Mouse (Mus musculus): Measurements from ENCODE around the gene Sox15. TPM values are rescaled to one million over a fixed set of nuclear protein-coding genes. Genes with fewer than 3 reads are reported as not detected.

Gene Sox15
- polyA plus RNA-seq, 1 experiment from 2014 or later: not detected

GRCm38 (mm10) chr11:69671726-69672124 is 16.6 kb downstream of the Sox15 start:
- peak; percentile 2; the same call in 1 of the 2 replicates for ATAC-seq (replicated peaks; ENCODE audit: insufficient number of reproducible peaks, low FRiP score, low TSS enrichment, low read depth)
- Histone ChIP-seq H3K27ac (replicated peaks; ENCODE audit: low read depth, low read length) (peak overlapping the region; percentile 93), H3K36me3 (replicated peaks; ENCODE audit: control insufficient read depth, insufficient read depth, low read depth, low read length) (peaks cover 26% of the 10 kb centered on the region), H3K4me1 (ENCODE audit: control insufficient read depth, insufficient read depth, low read length) (no peaks in the 10 kb centered on the region), H3K4me3 (ENCODE audit: low read depth, low read length) (peak overlapping the region; percentile 94), H3K9me3 (replicated peaks; ENCODE audit: control insufficient read depth, low read length) (no peaks in the 10 kb centered on the region), H3K27me3 (ENCODE audit: control insufficient read depth, insufficient read depth, low read length) (no peaks in the 10 kb centered on the region), H3K4me2 (ENCODE audit: low read depth, low read length) (peak overlapping the region; percentile 87), H3K9ac (replicated peaks; ENCODE audit: low read length) (peak overlapping the region; percentile 99)
- no peak for DNase-seq (ENCODE audit: low spot score)
- WGBS: under 1% methylated on average over 43 of the region's 43 CpGs

DNA sequence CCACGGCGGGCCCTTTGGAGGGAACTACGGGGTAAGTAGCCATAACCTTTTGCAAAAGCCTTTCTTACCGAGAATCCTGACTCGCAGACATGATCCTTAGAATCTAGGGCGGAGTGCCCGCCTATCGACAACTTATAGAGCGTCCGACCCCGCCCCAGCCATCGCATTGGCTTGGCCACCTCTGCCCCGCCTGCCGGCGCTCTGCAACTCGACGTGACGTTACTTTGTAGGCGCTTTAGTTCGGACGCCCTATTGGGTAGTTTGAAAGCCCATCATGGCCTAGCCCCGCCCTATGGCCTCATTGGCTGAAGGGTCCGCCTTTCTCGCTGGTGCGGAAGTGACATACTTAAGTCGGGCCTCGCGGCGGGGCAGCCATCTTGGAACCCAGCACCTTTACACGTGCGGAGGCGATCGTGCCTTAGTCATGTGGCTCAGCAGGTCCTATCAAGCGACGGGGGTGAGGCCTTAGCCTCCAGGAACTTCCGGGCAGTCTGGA is 17.1 kb downstream of the Sox15 start, which contains the start of gene Eif4a1:
Eif4a1 (minus strand) TSS at position 213 of the 496 bp plus-strand sequence.
- ATAC-seq (replicated peaks; ENCODE audit: insufficient number of reproducible peaks, low FRiP score, low TSS enrichment, low read depth): peak; percentile 97
- Histone ChIP-seq H3K4me3 (ENCODE audit: low read depth, low read length) (peak within 1 kb of the TSS; percentile 94), H3K9me3 (replicated peaks; ENCODE audit: control insufficient read depth, low read length) (no peaks in the 10 kb centered on the region), H3K4me2 (ENCODE audit: low read depth, low read length) (peak within 1 kb of the TSS; percentile 87), H3K36me3 (replicated peaks; ENCODE audit: control insufficient read depth, insufficient read depth, low read depth, low read length) (peaks cover 26% of the 10 kb centered on the region), H3K4me1 (ENCODE audit: control insufficient read depth, insufficient read depth, low read length) (no peaks in the 10 kb centered on the region), H3K27me3 (ENCODE audit: control insufficient read depth, insufficient read depth, low read length) (no peaks in the 10 kb centered on the region), H3K9ac (replicated peaks; ENCODE audit: low read length) (peak within 1 kb of the TSS; percentile 99), H3K27ac (replicated peaks; ENCODE audit: low read depth, low read length) (peak within 1 kb of the TSS; percentile 93)
- WGBS: under 1% methylated on average over 36 of the region's 36 CpGs
- peak; percentile 100 for DNase-seq (ENCODE audit: low spot score)

DNA sequence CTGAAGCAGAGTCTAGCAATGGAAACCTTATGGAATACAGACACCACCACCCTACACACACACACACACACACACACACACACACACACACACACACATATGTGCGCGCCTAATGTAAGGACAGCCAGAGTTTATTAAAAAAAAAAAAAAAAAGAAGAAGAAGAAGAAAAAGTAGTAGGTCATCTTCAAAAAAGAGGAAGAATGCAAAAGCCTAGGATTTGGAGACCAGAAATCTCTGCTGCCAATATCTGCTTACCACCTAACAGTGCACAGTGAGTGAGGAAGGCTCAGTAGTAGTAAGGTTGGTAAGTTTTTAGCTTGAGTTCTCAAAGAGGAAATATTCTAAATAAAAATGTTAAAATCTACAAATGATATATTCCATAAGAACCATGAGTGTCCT is 24.0 kb downstream of the Sox15 start:
- H3K4me3 ChIP-seq (ENCODE audit: low read depth, low read length): no peak overlapping the region

GRCm38 (mm10) chr11:69680136-69680855 is 25.2 kb downstream of the Sox15 start:
- Histone ChIP-seq H3K27me3 (ENCODE audit: control insufficient read depth, insufficient read depth, low read length) (no peaks in the 10 kb centered on the region), H3K27ac (replicated peaks; ENCODE audit: low read depth, low read length) (no peak overlapping the region), H3K9ac (replicated peaks; ENCODE audit: low read length) (no peak overlapping the region; the same call in 1 of the 2 replicates), H3K4me1 (ENCODE audit: control insufficient read depth, insufficient read depth, low read length) (no peaks in the 10 kb centered on the region; the same call in 1 of the 2 replicates), H3K36me3 (replicated peaks; ENCODE audit: control insufficient read depth, insufficient read depth, low read depth, low read length) (peaks cover 7% of the 10 kb centered on the region), H3K4me2 (ENCODE audit: low read depth, low read length) (peak overlapping the region; percentile 56), H3K4me3 (ENCODE audit: low read depth, low read length) (peak overlapping the region; percentile 75), H3K9me3 (replicated peaks; ENCODE audit: control insufficient read depth, low read length) (no peaks in the 10 kb centered on the region)
- no peak for DNase-seq (ENCODE audit: low spot score)
- ATAC-seq (replicated peaks; ENCODE audit: insufficient number of reproducible peaks, low FRiP score, low TSS enrichment, low read depth): no peak
- 94% methylated on average over 30 of the region's 30 CpGs for WGBS

More for the DNA sequence above, 24.0 kb downstream of the Sox15 start:
- no peak overlapping the region for H3K27ac ChIP-seq (replicated peaks; ENCODE audit: low read depth, low read length)
- WGBS: 100% methylated on average over 2 of the region's 2 CpGs
- no peaks in the 10 kb centered on the region for H3K9me3 ChIP-seq (replicated peaks; ENCODE audit: control insufficient read depth, low read length)
- no peaks in the 10 kb centered on the region; the same call in 1 of the 2 replicates for H3K4me1 ChIP-seq (ENCODE audit: control insufficient read depth, insufficient read depth, low read length)
- no peak overlapping the region for H3K9ac ChIP-seq (replicated peaks; ENCODE audit: low read length)
- ATAC-seq (replicated peaks; ENCODE audit: insufficient number of reproducible peaks, low FRiP score, low TSS enrichment, low read depth): no peak
- no peaks in the 10 kb centered on the region for H3K27me3 ChIP-seq (ENCODE audit: control insufficient read depth, insufficient read depth, low read length)
- peaks cover 8% of the 10 kb centered on the region for H3K36me3 ChIP-seq (replicated peaks; ENCODE audit: control insufficient read depth, insufficient read depth, low read depth, low read length)
- H3K4me2 ChIP-seq (ENCODE audit: low read depth, low read length): no peak overlapping the region
- DNase-seq (ENCODE audit: low spot score): no peak

DNA sequence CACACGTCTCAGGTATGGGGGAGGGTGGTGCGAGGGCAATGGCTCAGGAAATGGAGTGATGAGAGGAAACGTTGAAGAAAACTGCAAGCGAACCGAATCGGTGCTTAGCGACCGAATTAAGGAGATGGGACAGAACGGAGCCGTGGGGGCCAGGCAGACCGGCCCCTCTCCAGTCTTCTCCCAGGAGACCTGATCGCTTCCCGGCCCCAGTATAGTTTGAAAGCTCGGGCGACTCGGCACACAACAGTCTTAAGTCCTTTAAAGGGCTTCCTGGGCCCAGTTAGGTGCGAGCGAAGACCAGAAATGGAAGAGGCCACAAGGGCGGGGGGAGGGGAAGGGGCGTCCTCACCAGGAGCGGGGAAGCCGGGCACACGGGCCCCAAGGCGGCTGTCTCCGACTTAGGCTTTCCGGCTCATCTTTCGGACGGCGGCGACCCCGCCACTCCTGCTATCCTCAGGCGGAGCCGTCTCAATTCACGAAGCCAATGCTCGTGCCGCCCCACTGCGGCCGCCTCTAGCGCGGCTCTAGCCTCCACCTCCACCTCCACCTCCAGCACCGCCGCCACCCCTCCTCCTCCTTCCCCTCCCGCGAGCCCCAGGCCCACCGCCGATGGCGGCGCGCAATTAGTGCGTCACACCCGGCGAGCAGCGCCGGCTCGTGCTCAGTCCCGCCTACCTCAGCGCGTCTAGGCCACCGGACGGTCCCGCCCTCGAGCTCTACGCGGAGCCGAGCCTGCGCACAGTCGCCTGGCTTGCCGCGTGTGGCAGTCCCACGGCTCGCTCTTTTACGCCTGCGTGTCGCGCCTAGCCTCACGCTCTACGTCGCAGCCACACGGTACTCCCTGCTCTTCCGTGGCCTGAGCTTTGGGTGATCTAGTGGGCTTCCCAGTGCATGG is 26.4 kb downstream of the Sox15 start, which contains the start of gene Senp3:
Senp3 (minus strand) TSS at position 771 of the 895 bp plus-strand sequence.
- under 1% methylated on average over 75 of the region's 80 CpGs for WGBS
- Histone ChIP-seq H3K9ac (replicated peaks; ENCODE audit: low read length) (peak within 1 kb of the TSS; percentile 84), H3K4me1 (ENCODE audit: control insufficient read depth, insufficient read depth, low read length) (no peaks in the 10 kb centered on the region; the same call in 1 of the 2 replicates), H3K36me3 (replicated peaks; ENCODE audit: control insufficient read depth, insufficient read depth, low read depth, low read length) (peaks cover 2% of the 10 kb centered on the region), H3K4me3 (ENCODE audit: low read depth, low read length) (peak within 1 kb of the TSS; percentile 75), H3K27me3 (ENCODE audit: control insufficient read depth, insufficient read depth, low read length) (no peaks in the 10 kb centered on the region), H3K27ac (replicated peaks; ENCODE audit: low read depth, low read length) (peak within 1 kb of the TSS; percentile 63), H3K4me2 (ENCODE audit: low read depth, low read length) (peak within 1 kb of the TSS; percentile 67), H3K9me3 (replicated peaks; ENCODE audit: control insufficient read depth, low read length) (no peaks in the 10 kb centered on the region)
- ATAC-seq (replicated peaks; ENCODE audit: insufficient number of reproducible peaks, low FRiP score, low TSS enrichment, low read depth) (peak; percentile 93), DNase-seq (ENCODE audit: low spot score) (peak; percentile 98)

DNA sequence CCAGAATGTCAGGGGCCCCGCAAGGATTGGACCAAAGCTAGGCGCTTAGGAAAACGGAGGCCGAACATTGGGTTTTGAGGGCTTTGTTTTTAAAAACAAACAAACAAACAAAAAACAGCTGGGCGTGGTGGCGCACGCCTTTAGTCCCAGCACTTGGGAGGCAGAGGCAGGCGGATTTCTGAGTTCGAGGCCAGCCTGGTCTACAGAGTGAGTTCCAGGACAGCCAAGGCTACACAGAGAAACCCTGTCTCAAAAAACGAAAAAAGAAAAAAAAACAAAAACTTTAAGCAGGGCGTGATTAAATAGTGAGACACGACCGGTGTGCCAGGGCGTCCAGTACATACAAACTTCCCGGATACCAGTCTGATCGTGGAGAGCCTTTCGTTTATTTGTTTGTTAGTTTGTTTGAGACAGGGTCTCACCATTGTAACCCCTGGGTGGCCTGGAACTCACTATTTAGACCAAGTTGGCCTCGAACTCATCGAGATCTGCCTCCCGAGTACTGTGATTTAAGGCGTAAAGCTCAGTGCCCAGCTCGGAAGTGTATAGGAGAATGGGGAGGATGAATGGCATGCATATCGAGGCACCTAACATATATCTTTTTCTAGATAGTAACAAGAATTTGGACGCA is 27.2 kb downstream of the Sox15 start:
- peak overlapping the region; percentile 75 for H3K4me3 ChIP-seq (ENCODE audit: low read depth, low read length)
- H3K36me3 ChIP-seq (replicated peaks; ENCODE audit: control insufficient read depth, insufficient read depth, low read depth, low read length): no peaks in the 10 kb centered on the region
- no peak for DNase-seq (ENCODE audit: low spot score)
- H3K9ac ChIP-seq (replicated peaks; ENCODE audit: low read length): peak overlapping the region; percentile 84
- peak overlapping the region; percentile 67 for H3K4me2 ChIP-seq (ENCODE audit: low read depth, low read length)
- H3K27ac ChIP-seq (replicated peaks; ENCODE audit: low read depth, low read length): peak overlapping the region; percentile 63
- no peaks in the 10 kb centered on the region for H3K9me3 ChIP-seq (replicated peaks; ENCODE audit: control insufficient read depth, low read length)
- no peaks in the 10 kb centered on the region; the same call in 1 of the 2 replicates for H3K4me1 ChIP-seq (ENCODE audit: control insufficient read depth, insufficient read depth, low read length)
- ATAC-seq (replicated peaks; ENCODE audit: insufficient number of reproducible peaks, low FRiP score, low TSS enrichment, low read depth): peak; percentile 7
- WGBS: 27% methylated on average over 24 of the region's 24 CpGs
- H3K27me3 ChIP-seq (ENCODE audit: control insufficient read depth, insufficient read depth, low read length): no peaks in the 10 kb centered on the region

DNA sequence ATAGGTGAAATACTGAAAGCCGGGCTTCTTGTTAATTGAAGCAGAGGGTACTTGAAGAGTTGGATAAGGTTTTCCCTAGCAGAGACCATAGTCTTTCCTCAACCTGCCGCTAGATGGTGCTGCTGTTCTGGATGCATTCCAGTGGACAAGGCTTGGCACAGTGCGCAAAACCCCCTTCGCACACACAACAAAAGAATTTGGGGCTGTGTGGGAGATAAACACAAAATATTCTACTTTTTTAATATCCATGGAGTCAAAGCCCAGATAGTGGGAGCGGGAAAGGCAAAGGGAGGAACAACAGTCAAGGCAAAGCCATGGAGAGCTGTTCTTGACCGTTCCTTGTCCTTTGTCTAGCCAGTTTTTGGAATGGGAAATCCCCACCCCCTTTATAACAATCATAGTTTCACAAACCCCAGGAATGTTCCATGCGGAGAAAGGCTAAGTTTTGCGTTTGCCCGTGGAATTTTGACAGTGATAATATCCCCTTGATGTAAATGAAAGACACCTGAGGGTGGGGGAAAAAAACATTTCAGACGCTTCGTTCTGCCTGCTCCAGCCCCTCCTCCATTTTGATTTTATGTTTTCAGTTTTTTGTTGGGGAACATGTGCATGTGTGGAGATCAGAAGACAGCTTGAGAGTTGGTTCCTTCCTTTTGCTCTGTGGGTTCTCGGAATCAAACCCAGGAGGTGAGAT is 27.9 kb downstream of the Sox15 start:
- no peaks in the 10 kb centered on the region for H3K9me3 ChIP-seq (replicated peaks; ENCODE audit: control insufficient read depth, low read length)
- 21% methylated on average over 12 of the region's 12 CpGs for WGBS
- no peaks in the 10 kb centered on the region for H3K27me3 ChIP-seq (ENCODE audit: control insufficient read depth, insufficient read depth, low read length)
- H3K4me2 ChIP-seq (ENCODE audit: low read depth, low read length): no peak overlapping the region
- peak; percentile 45; the same call in 1 of the 2 replicates for ATAC-seq (replicated peaks; ENCODE audit: insufficient number of reproducible peaks, low FRiP score, low TSS enrichment, low read depth)
- peak; percentile 98 for DNase-seq (ENCODE audit: low spot score)
- no peak overlapping the region for H3K4me3 ChIP-seq (ENCODE audit: low read depth, low read length)
- no peak overlapping the region for H3K27ac ChIP-seq (replicated peaks; ENCODE audit: low read depth, low read length)
- no peaks in the 10 kb centered on the region for H3K36me3 ChIP-seq (replicated peaks; ENCODE audit: control insufficient read depth, insufficient read depth, low read depth, low read length)
- peak overlapping the region; percentile 10; the same call in 1 of the 2 replicates for H3K9ac ChIP-seq (replicated peaks; ENCODE audit: low read length)
- H3K4me1 ChIP-seq (ENCODE audit: control insufficient read depth, insufficient read depth, low read length): no peaks in the 10 kb centered on the region; the same call in 1 of the 2 replicates

All from embryonic facial prominence, embryonic 11.5 days (tissue).